Mouse (Mus musculus): ENCODE measurements around the gene Rpl22l1.

DNA sequence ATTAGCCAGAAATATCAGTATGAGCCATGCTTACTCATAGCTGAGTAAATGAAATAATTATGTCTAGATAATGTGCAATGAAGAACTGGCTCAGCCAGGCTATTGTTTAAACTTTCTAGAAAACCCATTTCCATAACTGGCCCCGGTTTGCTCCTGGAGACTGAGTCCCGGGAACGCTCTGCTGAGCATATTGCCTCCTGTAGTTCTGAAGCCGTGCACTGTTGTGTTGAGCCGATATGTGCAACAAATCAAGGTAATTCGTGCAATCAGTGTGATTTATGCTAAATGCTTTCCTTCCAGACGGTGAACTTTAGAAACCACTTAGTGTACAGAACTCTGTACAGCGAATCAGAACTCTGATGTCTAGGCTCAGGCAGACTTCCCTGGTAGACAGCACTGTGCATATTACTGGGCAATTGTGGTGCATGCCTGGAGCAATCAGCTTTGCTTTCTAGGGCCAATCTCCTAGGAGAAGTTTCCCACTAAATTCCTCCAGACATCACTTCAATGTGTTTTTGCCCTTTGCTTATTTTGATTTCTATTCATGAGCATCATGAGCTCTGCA lies 43.9 kb upstream of the Rpl22l1 start:
- no peak for TF ChIP-seq POLR2A (IDR thresholded peaks at IDR 0.05; ENCODE audit: control insufficient read depth, low read depth, low read length)
- TF ChIP-seq CTCF (IDR thresholded peaks at IDR 0.05; ENCODE audit: control insufficient read depth, insufficient read depth, insufficient replicate concordance, low read depth, low read length) = no peak

All from testis, adult 2 months (tissue).